Mouse (Mus musculus): ENCODE measurements at regions not wholly inside any gene's neighbourhood (a gene's known extent, or its start where the extent isn't known, plus 50 kb on each side); places are given as distances from the start of the nearest gene placed in this dataset.

DNA sequence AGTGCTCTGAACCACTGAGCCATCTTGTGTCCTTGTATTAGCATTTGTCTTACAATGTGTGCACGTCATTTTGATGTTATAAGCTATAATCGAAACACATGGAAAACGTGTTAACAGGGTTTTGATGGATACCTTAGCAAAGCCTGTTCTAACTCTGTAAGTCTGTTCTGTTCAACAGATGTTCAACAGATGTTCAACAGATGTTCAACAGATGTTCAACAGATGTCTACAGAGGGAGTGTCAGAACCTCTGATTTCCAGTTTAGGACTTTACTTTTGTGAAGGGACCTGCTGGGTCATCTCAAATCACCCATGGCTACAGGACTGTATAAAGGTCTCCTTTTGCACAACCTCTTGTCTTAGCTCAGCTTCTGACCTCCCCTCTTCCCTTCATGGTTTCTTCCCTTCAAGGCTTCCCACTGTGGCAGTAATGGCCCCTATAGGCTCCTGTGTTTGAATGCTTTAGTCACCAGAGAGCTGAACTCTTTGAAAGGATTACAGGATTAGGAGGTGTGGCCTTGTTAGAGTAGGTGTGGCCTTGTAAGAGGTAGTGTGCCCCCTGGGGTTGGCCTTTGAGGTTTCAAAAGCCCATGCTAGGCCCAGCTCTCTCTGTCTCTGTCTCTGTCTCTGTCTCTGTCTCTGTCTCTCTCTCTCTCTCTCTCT lies 66.8 kb upstream of the Lsm14a start:
- WGBS = 90% methylated on average over 3 of the region's 3 CpGs
- no peaks in the 10 kb centered on the region for H3K4me1 ChIP-seq (ENCODE audit: control insufficient read depth, insufficient read depth, low read length)
- no peaks in the 10 kb centered on the region for H3K27me3 ChIP-seq (replicated peaks; ENCODE audit: control insufficient read depth, insufficient read depth, low read length)
- TF ChIP-seq POLR2A (IDR thresholded peaks at IDR 0.05; ENCODE audit: low read depth, low read length) = no peak
- H3K36me3 ChIP-seq (ENCODE audit: control insufficient read depth, insufficient read depth, low read length) = no peaks in the 10 kb centered on the region
- no peak overlapping the region for H3K27ac ChIP-seq (ENCODE audit: insufficient read depth, low read depth, low read length)
- DNase-seq = no peak
- H3K4me3 ChIP-seq (ENCODE audit: insufficient read depth, low read depth, low read length) = no peak overlapping the region

DNA sequence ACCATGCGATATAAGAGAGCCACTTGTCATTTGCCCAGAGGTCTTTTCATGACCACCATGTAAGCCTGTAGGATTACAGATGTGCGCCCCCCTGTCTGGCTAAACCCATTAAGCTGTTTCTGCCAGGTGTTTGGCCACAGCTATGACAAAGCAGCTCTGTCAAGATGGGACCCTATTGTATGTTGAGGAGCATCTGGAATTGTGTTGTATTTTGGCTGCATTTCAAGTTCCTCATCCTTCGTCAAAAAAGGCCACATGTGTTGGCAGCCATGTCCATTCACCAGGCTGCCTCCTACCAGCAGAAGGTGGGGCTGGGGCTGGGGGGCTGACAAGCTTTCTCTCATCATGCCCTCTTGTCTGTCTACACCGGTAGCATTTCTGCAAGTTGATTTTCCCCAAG lies 65.7 kb upstream of the Lsm14a start:
- DNase-seq = no peak
- Histone ChIP-seq H3K4me1 (ENCODE audit: control insufficient read depth, insufficient read depth, low read length) (no peaks in the 10 kb centered on the region), H3K27ac (ENCODE audit: insufficient read depth, low read depth, low read length) (no peak overlapping the region), H3K27me3 (replicated peaks; ENCODE audit: control insufficient read depth, insufficient read depth, low read length) (no peaks in the 10 kb centered on the region), H3K36me3 (ENCODE audit: control insufficient read depth, insufficient read depth, low read length) (no peaks in the 10 kb centered on the region), H3K4me3 (ENCODE audit: insufficient read depth, low read depth, low read length) (no peak overlapping the region)
- TF ChIP-seq CTCF (conservative IDR thresholded peaks at IDR 0.05; ENCODE audit: insufficient read depth, insufficient read length, low read depth, low read length) = no peak
- TF ChIP-seq POLR2A (IDR thresholded peaks at IDR 0.05; ENCODE audit: low read depth, low read length) = no peak
- WGBS = 84% methylated on average over 4 of the region's 4 CpGs

DNA sequence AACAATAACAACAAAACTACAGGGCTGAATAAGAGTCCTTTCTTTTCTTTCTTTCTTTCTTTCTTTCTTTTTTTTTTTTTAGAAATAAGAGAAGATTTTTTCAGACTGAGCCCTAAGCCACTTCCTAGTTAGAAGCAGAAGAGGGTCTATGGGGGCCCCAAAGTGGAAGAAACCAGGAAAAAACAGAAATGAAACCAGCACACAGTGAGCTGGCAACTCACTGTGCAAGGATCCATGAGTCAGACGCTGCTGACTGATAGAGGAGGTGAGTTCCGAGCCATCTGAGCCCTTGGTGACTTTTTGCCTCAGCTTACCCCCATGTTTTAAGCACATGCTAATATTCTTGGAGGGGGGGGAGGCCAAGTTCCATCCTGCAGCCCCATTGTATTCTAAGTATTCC lies 55.2 kb upstream of the Lsm14a start:
- Histone ChIP-seq H3K4me3 (ENCODE audit: insufficient read depth, low read depth, low read length) (no peak overlapping the region), H3K27me3 (replicated peaks; ENCODE audit: control insufficient read depth, insufficient read depth, low read length) (no peaks in the 10 kb centered on the region), H3K36me3 (ENCODE audit: control insufficient read depth, insufficient read depth, low read length) (no peaks in the 10 kb centered on the region), H3K27ac (ENCODE audit: insufficient read depth, low read depth, low read length) (no peak overlapping the region), H3K4me1 (ENCODE audit: control insufficient read depth, insufficient read depth, low read length) (no peaks in the 10 kb centered on the region)
- DNase-seq = no peak
- 91% methylated on average over 2 of the region's 2 CpGs for WGBS
- TF ChIP-seq CTCF (conservative IDR thresholded peaks at IDR 0.05; ENCODE audit: insufficient read depth, insufficient read length, low read depth, low read length) = no peak
- TF ChIP-seq POLR2A (IDR thresholded peaks at IDR 0.05; ENCODE audit: low read depth, low read length) = no peak

DNA sequence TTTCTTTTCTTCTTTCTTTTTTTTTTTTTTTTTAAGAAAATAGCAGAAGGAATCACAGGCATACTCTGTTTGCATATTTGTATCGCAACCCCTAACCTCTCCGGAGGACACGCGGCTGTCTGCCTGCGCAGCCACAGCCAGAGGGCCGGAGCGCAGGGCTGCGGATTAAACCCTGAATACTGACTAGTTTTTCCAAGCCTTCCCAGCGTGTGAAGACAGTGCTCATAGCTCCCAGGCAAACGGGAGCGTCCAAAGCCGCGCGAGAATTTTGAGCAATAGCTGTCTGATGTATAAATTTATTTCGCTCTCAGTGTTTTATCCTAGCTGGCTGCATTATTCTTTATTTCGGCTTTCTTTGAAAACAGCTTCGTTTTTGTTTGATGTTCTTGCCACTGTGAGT lies 51.1 kb upstream of the Lsm14a start:
- WGBS = 69% methylated on average over 17 of the region's 17 CpGs
- Histone ChIP-seq H3K27ac (ENCODE audit: insufficient read depth, low read depth, low read length) (no peak overlapping the region), H3K4me3 (ENCODE audit: insufficient read depth, low read depth, low read length) (no peak overlapping the region), H3K36me3 (ENCODE audit: control insufficient read depth, insufficient read depth, low read length) (no peaks in the 10 kb centered on the region), H3K27me3 (replicated peaks; ENCODE audit: control insufficient read depth, insufficient read depth, low read length) (no peaks in the 10 kb centered on the region), H3K4me1 (ENCODE audit: control insufficient read depth, insufficient read depth, low read length) (no peaks in the 10 kb centered on the region)
- no peak for DNase-seq
- TF ChIP-seq CTCF (conservative IDR thresholded peaks at IDR 0.05; ENCODE audit: insufficient read depth, insufficient read length, low read depth, low read length) = no peak
- TF ChIP-seq POLR2A (IDR thresholded peaks at IDR 0.05; ENCODE audit: low read depth, low read length) = no peak
